Mouse (Mus musculus) embryo, embryonic 10 days (tissue): Measurements from ENCODE around the gene Exosc2.

Source experiments
- DNase-seq: peaks from one replicate; pipeline ENCODE4 v3.0.0-alpha.2; 2015; ENCODE audit warnings: low spot score

Gene Exosc2

DNA sequence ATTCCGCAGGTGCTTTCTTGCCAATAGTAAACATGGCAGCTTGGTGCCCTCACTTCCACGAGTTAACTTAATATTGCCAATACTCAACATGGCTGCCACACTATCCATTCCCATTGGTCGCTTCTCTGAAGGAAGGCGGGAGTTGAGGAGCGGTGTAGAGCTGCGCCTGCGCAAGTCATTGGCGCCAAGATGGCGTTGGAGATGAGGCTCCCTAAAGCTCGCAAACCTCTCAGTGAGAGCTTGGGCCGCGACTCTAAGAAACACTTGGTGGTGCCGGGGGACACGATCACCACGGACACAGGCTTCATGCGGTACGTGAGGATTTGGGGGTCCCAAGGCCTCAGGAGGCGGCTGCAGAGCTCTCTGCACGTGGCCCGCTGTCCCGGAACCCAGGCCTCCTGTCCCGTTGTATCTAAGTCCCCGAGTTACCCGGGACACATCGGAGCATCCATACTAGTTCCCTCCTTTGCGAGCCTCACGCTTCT lies at the start of gene Exosc2:
TSS of gene Exosc2 (plus strand) at position 165 of the 485 bp plus-strand sequence.
- DNase-seq: peak; percentile 99

GRCm38 (mm10) chr2:31633531-31633930 lies 37.0 kb upstream of the Exosc2 start:
- DNase-seq: no peak

GRCm38 (mm10) chr2:31635281-31636137 lies 35.0 kb upstream of the Exosc2 start:
- peak; percentile 39 for DNase-seq

DNA sequence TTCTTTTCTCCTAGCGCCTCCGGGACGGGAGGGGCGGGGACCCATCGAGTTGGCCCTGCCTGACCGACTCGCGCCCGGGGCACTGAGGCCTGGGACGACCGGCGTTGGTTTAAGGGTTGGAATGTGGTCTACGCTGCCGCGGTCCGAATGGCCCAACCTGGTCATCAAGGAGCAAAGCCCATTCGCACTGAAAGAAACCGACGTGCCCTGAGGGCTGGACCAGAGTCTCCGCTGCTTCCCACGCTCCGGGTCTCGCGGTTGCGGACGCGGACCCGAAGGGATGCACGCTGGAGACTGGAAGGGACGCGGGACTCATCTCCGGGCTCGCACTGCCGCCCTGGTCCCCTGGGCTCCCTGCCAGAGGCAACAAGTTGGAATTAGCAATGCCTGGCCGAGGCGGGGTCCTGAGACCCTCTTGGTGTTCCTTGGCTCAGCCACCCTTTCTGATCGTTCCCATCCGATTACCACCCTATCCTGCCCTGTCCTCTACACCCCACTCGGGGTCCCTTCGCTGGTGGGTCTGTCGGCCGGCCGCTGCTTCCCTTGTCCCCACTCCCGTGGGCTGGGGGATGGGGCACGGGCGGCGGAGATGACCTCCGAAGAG lies 34.3 kb upstream of the Exosc2 start:
- DNase-seq: peak; percentile 68

DNA sequence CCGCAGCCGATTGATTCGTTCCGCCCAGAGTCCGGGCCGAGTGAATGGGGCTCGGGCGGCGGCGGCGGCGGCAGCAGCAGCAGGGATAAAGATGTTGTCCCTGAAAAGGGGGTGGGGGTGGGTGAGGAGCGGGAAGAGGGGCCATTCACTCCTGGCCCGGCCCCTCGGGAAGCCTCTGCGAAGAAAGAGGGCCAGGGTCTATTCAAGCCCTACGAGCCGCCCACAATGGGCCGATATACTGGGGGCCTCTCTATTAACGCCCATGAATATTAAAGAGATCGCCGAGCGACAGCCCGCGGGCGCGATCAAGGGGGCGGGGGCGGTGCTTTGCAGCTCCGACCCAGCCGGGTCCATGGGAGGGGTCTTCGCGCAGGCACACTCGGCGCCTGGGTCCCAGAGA lies 33.8 kb upstream of the Exosc2 start:
- DNase-seq: peak; percentile 79

DNA sequence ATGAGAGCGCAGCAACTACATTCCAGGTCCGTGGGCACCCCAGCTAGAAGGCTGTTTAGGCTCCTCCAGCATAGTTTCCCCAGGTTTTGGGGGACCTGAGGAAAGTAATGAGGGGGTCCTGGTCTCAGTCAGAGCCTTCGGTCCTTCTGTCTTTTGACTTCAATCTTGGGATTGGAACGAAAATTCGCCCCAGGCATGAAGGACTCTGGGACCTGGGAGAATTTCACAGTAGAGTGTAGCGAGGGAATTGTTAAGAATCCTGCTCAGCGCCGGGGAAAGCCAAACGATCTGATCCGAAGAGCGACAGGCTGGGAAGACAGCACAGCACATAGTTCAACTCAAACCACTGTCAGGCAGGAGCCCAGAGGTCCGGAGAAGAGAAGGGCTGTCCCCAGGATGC lies 33.2 kb upstream of the Exosc2 start:
- DNase-seq: no peak

DNA sequence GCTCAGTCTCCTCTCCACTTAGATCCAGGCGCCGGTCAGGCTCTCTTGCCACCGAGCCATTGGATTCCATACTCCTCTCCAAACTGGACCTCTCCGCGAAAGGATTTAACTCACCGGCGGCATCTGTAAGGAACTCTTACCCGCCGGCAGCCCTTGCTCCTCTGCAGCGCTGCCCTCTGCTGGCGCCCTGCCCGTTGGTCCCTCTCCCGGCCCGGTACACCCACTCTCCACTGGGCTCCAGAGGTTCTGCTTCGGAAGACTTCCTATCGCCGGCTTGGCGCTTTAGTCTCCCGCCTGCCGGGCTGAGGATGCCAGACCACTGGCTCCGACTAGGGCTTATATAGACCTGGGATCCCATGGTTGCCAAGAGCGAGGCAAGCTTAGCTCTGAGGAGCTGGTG lies 32.7 kb upstream of the Exosc2 start:
- peak; percentile 69 for DNase-seq

- no peak for DNase-seq
Measured at GRCm38 (mm10) chr2:31638581-31639465, 31.7 kb upstream of the Exosc2 start.

DNA sequence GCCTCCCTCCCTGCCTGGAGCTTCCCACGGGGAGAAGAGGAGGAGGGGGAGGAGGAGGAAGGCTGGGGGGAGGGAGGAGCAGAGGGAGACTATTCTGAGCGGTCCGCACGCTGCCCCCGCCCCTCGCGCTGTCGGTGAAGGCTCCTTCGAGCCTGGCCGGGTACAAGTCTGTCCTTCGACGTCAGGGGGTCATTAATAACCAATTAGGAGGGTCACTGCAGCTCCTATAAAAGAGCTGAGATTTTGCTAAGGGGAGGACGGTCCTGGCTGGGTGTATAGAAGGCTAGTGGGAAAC lies 31.1 kb upstream of the Exosc2 start:
- peak; percentile 53 for DNase-seq

DNA sequence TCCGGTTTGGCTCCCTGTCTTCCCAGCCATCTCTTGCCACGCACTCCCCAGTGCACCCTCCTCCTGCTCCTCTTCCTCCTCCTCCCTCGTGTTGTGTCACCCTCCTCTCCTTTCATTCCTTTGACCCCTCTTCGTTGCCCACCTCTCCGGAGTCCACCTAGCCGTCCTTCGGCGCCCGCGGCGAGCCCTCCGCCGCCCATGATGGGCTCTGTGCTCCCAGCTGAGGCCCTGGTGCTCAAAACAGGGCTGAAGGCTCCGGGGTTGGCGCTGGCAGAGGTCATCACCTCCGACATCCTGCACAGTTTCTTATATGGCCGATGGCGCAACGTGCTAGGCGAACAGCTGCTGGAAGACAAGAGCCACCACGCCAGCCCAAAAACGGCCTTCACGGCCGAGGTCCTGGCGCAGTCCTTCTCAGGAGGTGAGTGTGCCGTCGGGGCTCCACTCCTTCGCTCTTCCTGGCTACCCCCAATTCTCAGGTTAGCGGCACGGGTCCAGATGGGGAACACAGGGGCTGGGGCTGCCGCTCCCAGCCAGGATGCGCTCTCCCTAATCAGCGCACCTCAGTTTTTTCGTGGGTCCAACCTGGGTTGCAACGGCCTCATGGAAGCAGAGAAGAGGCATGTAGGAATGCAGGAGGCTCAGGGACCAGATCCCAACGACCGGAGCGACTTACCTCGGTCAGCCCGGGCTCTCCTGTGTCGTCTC lies 30.5 kb upstream of the Exosc2 start, which contains the start of gene Prdm12:
TSS of gene Prdm12 (plus strand) at position 137 of the 708 bp plus-strand sequence.
- DNase-seq: peak; percentile 51

DNA sequence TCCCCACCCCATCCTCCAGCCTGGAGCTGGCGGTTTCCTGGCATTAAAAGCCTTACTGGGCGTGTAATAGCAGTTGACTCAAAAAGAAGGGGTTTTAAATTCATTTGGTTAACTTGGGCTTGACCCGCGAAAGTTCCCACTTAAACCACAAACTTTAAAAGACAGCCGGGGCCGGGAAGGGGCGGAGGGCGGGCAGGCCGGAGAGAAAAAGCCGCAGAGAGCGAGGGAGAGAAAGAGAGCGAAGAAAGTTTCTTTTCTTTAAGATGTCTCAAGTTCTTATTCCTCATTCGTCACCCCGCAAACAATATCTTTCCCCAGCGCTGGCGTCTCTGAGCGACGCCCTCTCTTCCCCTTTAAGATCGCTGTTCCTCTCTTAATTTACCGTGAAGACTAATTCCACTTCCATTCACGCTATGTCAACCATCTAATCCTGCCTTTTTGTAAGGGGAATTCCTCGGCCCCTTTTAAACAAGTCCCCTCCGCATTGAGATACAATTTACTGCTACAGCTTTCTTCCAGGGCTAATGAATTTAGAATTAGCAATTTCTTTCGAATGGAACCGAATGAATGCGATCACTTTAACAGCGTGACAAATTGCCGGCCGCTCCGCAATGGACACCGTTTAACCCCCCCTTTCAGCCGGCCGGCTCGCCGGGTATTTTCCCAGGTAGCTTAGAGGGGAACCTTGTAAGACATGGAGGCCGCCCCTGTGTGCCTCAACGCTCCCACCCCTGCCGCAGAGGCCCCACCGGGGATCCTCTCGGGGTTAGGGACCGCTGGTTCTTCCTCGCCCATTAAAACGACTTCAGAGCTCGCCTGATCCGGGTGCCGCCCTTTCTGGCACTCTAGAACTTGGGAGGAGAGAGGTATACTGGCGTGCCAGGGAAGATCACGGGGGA lies 29.7 kb upstream of the Exosc2 start:
- DNase-seq: peak; percentile 71

DNA sequence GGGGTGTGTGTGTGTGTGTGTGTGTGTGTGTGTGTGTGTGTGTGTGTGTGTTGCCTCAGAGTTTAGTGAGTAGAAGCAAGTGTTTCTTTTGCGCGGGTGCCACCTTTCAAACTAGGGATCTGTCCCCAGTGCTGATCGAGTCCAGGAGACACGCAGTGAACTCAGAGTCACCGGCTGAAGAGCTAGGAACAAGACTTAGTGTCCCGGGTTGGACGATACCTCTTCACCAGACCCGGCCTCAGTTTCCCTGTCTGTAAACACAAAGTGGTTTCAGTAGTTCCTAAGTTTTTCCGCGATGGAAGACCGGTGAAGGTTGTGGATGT lies 29.0 kb upstream of the Exosc2 start:
- DNase-seq: peak; percentile 43

- DNase-seq: no peak
Measured at GRCm38 (mm10) chr2:31641929-31642328, 28.6 kb upstream of the Exosc2 start.

DNA sequence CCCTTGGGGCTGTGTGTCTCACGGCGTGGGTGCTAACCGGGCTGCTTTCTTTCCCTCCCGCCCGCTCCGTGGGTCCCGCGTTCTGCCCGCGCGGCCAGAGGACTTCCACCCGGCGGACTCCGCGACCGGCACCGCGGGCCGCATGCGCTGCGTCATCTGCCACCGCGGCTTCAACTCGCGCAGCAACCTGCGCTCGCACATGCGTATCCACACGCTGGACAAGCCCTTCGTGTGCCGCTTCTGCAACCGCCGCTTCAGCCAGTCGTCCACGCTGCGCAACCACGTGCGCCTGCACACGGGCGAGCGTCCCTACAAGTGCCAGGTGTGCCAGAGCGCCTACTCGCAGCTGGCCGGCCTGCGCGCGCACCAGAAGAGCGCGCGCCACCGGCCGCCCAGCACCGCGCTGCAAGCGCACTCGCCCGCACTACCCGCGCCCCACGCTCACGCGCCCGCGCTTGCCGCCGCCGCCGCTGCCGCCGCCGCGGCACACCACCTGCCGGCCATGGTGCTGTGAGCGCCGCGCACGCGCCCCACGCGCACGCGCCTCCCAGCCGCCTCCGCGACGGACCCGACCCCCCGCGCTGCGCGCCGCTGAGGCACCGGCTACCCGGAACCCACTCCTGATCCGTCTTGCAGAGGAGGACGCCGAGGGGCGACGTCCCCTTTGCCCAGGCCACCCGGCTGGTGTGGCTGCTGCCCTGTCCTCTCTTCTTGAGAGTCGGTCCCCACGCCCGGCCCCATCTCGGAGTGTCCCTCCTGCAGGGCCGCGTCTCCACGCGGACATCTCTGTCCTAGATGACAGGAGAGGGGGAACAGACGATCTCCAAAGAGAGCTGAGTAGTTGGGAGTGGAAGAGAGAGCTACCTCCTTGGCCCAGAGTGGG lies 16.3 kb upstream of the Exosc2 start:
- peak; percentile 51 for DNase-seq

GRCm38 (mm10) chr2:31654854-31655559 lies 15.5 kb upstream of the Exosc2 start:
- peak; percentile 44 for DNase-seq

GRCm38 (mm10) chr2:31656374-31656773 lies 14.1 kb upstream of the Exosc2 start:
- no peak for DNase-seq

- no peak for DNase-seq
Measured at GRCm38 (mm10) chr2:31662939-31663803, 7.3 kb upstream of the Exosc2 start.

DNA sequence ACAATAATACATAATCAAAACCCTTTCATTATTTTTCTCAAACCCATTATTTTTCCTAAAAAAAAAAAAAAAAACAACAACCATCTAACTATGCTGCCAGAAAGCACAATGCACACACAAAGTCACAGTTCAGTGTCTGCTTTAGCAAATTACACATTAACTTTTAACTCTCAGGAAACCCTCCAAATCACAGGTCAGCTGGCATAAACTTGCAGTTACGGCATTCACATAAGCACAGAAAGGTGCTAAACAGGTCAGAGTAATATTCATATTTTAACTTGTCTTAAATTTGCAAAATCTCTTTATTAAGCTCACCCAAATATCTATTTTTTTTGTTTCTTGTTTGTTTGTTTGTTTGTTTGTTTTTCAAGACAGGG lies 6.7 kb upstream of the Exosc2 start:
- DNase-seq: no peak
